Comparison of ENCODE assay signal across 23 mouse cellular contexts in genomic region chr11:90220022-90220645, GRCm38 (mm10). TPM values are rescaled to one million over a fixed set of nuclear protein-coding genes. Genes with fewer than 3 reads are reported as not detected.
DNase-seq lines count a peak whose midpoint lies in the region; ATAC-seq and TF ChIP-seq lines count a peak whose summit lies in the region.
"Had no signal": no experiment of that assay in that cellular context is flagged by ENCODE, and none has a peak within 500 bp of the region (broad histone marks: within the 10 kb centered on the region; RNA-seq: fewer than 3 reads in every experiment).

No protein-coding gene starts in this region.

- H3K79me2 ChIP-seq in myocyte (ENCODE audit: control insufficient read depth, insufficient read depth): no peaks in the 10 kb centered on the region

- H3K27me3 ChIP-seq in embryonic facial prominence, embryonic 11.5 days (ENCODE audit: control insufficient read depth, insufficient read depth, low read length): no peaks in the 10 kb centered on the region
- no peaks in the 10 kb centered on the region for H3K27me3 ChIP-seq in embryonic facial prominence, embryonic 10.5 days (replicated peaks; ENCODE audit: low read depth, poor library complexity, severe bottlenecking)
- no peaks in the 10 kb centered on the region for H3K27me3 ChIP-seq in limb, embryonic 13.5 days
- H3K27me3 ChIP-seq in limb, embryonic 10.5 days (ENCODE audit: low read depth, poor library complexity, severe bottlenecking): no peaks in the 10 kb centered on the region
- no peaks in the 10 kb centered on the region for H3K27me3 ChIP-seq in embryonic facial prominence, embryonic 12.5 days
- H3K27me3 ChIP-seq in myocyte (ENCODE audit: control insufficient read depth, insufficient read depth, insufficient read length): no peaks in the 10 kb centered on the region
- H3K27me3 ChIP-seq: CH12.LX; forebrain, embryonic 15.5 days; hindbrain, embryonic 12.5 days; midbrain, embryonic 15.5 days; Patski had no signal

- H3K4me1 ChIP-seq in embryonic facial prominence, embryonic 11.5 days (ENCODE audit: control insufficient read depth, insufficient read depth, low read length): no peaks in the 10 kb centered on the region
- H3K4me1 ChIP-seq in embryonic facial prominence, embryonic 10.5 days: peaks cover 26% of the 10 kb centered on the region
- H3K4me1 ChIP-seq in limb, embryonic 13.5 days: peaks cover 12% of the 10 kb centered on the region
- peaks cover 8% of the 10 kb centered on the region for H3K4me1 ChIP-seq in limb, embryonic 10.5 days
- peaks cover 13% of the 10 kb centered on the region; the same call in 1 of the 2 replicates for H3K4me1 ChIP-seq in embryonic facial prominence, embryonic 12.5 days
- H3K4me1 ChIP-seq: forebrain, embryonic 15.5 days; hindbrain, embryonic 12.5 days; midbrain, embryonic 15.5 days had no signal

- ATAC-seq in embryonic facial prominence, embryonic 11.5 days (replicated peaks; ENCODE audit: insufficient number of reproducible peaks, low FRiP score, low TSS enrichment, low read depth): no peak
- ATAC-seq in limb, embryonic 13.5 days (ENCODE audit: low FRiP score, low read depth): no peak
- no peak for ATAC-seq in embryonic facial prominence, embryonic 12.5 days (ENCODE audit: insufficient number of reproducible peaks, insufficient read depth, low FRiP score, low TSS enrichment)
- ATAC-seq: activated CD4-positive, CD25-positive, alpha-beta regulatory T cell, adult 4 months; forebrain, embryonic 15.5 days; liver, postnatal 0 days; midbrain, embryonic 15.5 days; Patski had no signal

- intact Hi-C loops in left cerebral cortex, postnatal 4 days (cut with DNase I): no loop called here

- DNase-seq in embryonic facial prominence, embryonic 11.5 days (ENCODE audit: low spot score): peak; percentile 26
- DNase-seq in embryonic facial prominence, embryonic 10.5 days (ENCODE audit: low spot score): no peak
- no peak for DNase-seq in limb, embryonic 10.5 days (ENCODE audit: low spot score)
- no peak for DNase-seq in T-cell, adult 2 months (ENCODE audit: low spot score)
- no peak for DNase-seq in left cerebral cortex, postnatal 4 days
- DNase-seq: adrenal gland, postnatal 10 days; cerebellum, adult 18-20 months; cerebellum, postnatal 25 days; gastrocnemius, postnatal 14 days; liver, postnatal 0 days; lung, postnatal 10 days; right cerebral cortex, postnatal 4 days; thymus, postnatal 14 days had no signal

- no peaks in the 10 kb centered on the region for H3K9me3 ChIP-seq in embryonic facial prominence, embryonic 11.5 days (replicated peaks; ENCODE audit: control insufficient read depth, low read length)
- H3K9me3 ChIP-seq in embryonic facial prominence, embryonic 10.5 days: no peaks in the 10 kb centered on the region
- no peaks in the 10 kb centered on the region for H3K9me3 ChIP-seq in limb, embryonic 13.5 days
- no peaks in the 10 kb centered on the region for H3K9me3 ChIP-seq in limb, embryonic 10.5 days (replicated peaks)
- H3K9me3 ChIP-seq in embryonic facial prominence, embryonic 12.5 days: no peaks in the 10 kb centered on the region
- H3K9me3 ChIP-seq: forebrain, embryonic 15.5 days; hindbrain, embryonic 12.5 days; midbrain, embryonic 15.5 days had no signal

- no peak for TF ChIP-seq POLR2A in myocyte (IDR thresholded peaks at IDR 0.05; ENCODE audit: insufficient read length, low read depth)

- no peak overlapping the region for H3K27ac ChIP-seq in embryonic facial prominence, embryonic 11.5 days (replicated peaks; ENCODE audit: low read depth, low read length)
- no peak overlapping the region for H3K27ac ChIP-seq in embryonic facial prominence, embryonic 10.5 days (replicated peaks)
- 0 out of 2 replicates have a peak overlapping the region, but pooled peaks have one; percentile 3 for H3K27ac ChIP-seq in limb, embryonic 13.5 days
- H3K27ac ChIP-seq in limb, embryonic 10.5 days: no peak overlapping the region
- H3K27ac ChIP-seq in embryonic facial prominence, embryonic 12.5 days: peak overlapping the region; percentile 8; the same call in 1 of the 2 replicates
- H3K27ac ChIP-seq: forebrain, embryonic 15.5 days; hindbrain, embryonic 12.5 days; midbrain, embryonic 15.5 days had no signal

- no peak overlapping the region for H3K4me2 ChIP-seq in embryonic facial prominence, embryonic 11.5 days (ENCODE audit: low read depth, low read length)
- H3K4me2 ChIP-seq in limb, embryonic 13.5 days (replicated peaks): no peak overlapping the region
- no peak overlapping the region for H3K4me2 ChIP-seq in embryonic facial prominence, embryonic 12.5 days (replicated peaks)
- peak overlapping the region; percentile 57 for H3K4me2 ChIP-seq in myocyte (ENCODE audit: low read depth)
- H3K4me2 ChIP-seq: forebrain, embryonic 15.5 days; hindbrain, embryonic 12.5 days; midbrain, embryonic 15.5 days had no signal

- H3K36me3 ChIP-seq in embryonic facial prominence, embryonic 11.5 days (replicated peaks; ENCODE audit: control insufficient read depth, insufficient read depth, low read depth, low read length): no peaks in the 10 kb centered on the region
- H3K36me3 ChIP-seq in embryonic facial prominence, embryonic 10.5 days (replicated peaks): no peaks in the 10 kb centered on the region
- H3K36me3 ChIP-seq in limb, embryonic 13.5 days: no peaks in the 10 kb centered on the region
- H3K36me3 ChIP-seq in limb, embryonic 10.5 days: no peaks in the 10 kb centered on the region
- no peaks in the 10 kb centered on the region for H3K36me3 ChIP-seq in embryonic facial prominence, embryonic 12.5 days
- no peaks in the 10 kb centered on the region for H3K36me3 ChIP-seq in myocyte (ENCODE audit: control insufficient read depth, insufficient read depth)
- H3K36me3 ChIP-seq: forebrain, embryonic 15.5 days; hindbrain, embryonic 12.5 days; midbrain, embryonic 15.5 days had no signal

- no peak overlapping the region for H3K9ac ChIP-seq in embryonic facial prominence, embryonic 11.5 days (replicated peaks; ENCODE audit: low read length)
- no peak overlapping the region for H3K9ac ChIP-seq in limb, embryonic 13.5 days
- H3K9ac ChIP-seq in embryonic facial prominence, embryonic 12.5 days: no peak overlapping the region
- H3K9ac ChIP-seq: forebrain, embryonic 15.5 days; hindbrain, embryonic 12.5 days; liver, postnatal 0 days; midbrain, embryonic 15.5 days had no signal

- H3ac ChIP-seq in myocyte (ENCODE audit: control insufficient read depth, insufficient read length): no peak overlapping the region

- H3K4me3 ChIP-seq in embryonic facial prominence, embryonic 11.5 days (ENCODE audit: low read depth, low read length): no peak overlapping the region
- no peak overlapping the region for H3K4me3 ChIP-seq in embryonic facial prominence, embryonic 10.5 days
- H3K4me3 ChIP-seq in limb, embryonic 13.5 days: no peak overlapping the region
- no peak overlapping the region for H3K4me3 ChIP-seq in limb, embryonic 10.5 days
- H3K4me3 ChIP-seq in embryonic facial prominence, embryonic 12.5 days: no peak overlapping the region
- no peak overlapping the region for H3K4me3 ChIP-seq in myocyte
- H3K4me3 ChIP-seq: erythroblast, embryonic 14.5 days; forebrain, embryonic 15.5 days; hindbrain, embryonic 12.5 days; midbrain, embryonic 15.5 days had no signal

- 56% methylated on average over 6 of the region's 6 CpGs for WGBS in embryonic facial prominence, embryonic 11.5 days
- 54% methylated on average over 6 of the region's 6 CpGs for WGBS in embryonic facial prominence, embryonic 10.5 days
- 58% methylated on average over 6 of the region's 6 CpGs for WGBS in limb, embryonic 13.5 days
- 71% methylated on average over 6 of the region's 6 CpGs for WGBS in limb, embryonic 10.5 days
- WGBS in embryonic facial prominence, embryonic 12.5 days: 46% methylated on average over 6 of the region's 6 CpGs

TF ChIP-seq in myocyte, 11 proteins besides CTCF, POLR2A, EP300 and RAD21:
- TF ChIP-seq CEBPB (IDR thresholded peaks at IDR 0.05; ENCODE audit: insufficient read depth, poor library complexity, severe bottlenecking) (peak; percentile 73), USF1 (IDR thresholded peaks at IDR 0.05; ENCODE audit: low read depth) (no peak), REST (IDR thresholded peaks at IDR 0.05; ENCODE audit: insufficient read depth, insufficient read length) (no peak)

RNA-seq across cellular contexts. Expression of gene Mmd, which starts 29.1 kb away (rescaled TPM):
- polyA plus RNA-seq in embryonic facial prominence, embryonic 11.5 days (2014; fragmentation: Nextera tagmentation; extraction: Ambion mirVana): 45.2 and 46.3 TPM in 2 replicates
- 44.6 and 45.1 TPM in 2 replicates for polyA plus RNA-seq in embryonic facial prominence, embryonic 10.5 days (2016; fragmentation: Nextera tagmentation; extraction: Ambion mirVana)
- polyA plus RNA-seq in limb, embryonic 13.5 days (2015; fragmentation: Nextera tagmentation; extraction: Ambion mirVana): 36.7 and 37.4 TPM in 2 replicates
- 38.0 and 38.7 TPM in 2 replicates for polyA plus RNA-seq in limb, embryonic 10.5 days (2016; fragmentation: Nextera tagmentation; extraction: Ambion mirVana)
- polyA plus RNA-seq in embryonic facial prominence, embryonic 12.5 days (2016; fragmentation: Nextera tagmentation; extraction: Ambion mirVana): 44.5 TPM in 2 replicates
- 36.0 TPM for polyA plus RNA-seq in myocyte (2012; fragmentation: generic; extraction: Trizol)
- total RNA-seq in left cerebral cortex, postnatal 4 days (2021): 100 to 1,000 TPM; 189 to 209 TPM

RNA-seq across cellular contexts. Expression of gene Gm45716, which starts 32.7 kb away (rescaled TPM):
- polyA plus RNA-seq in embryonic facial prominence, embryonic 11.5 days (2014; fragmentation: Nextera tagmentation; extraction: Ambion mirVana): 16.9 and 17.1 TPM in 2 replicates
- polyA plus RNA-seq in embryonic facial prominence, embryonic 10.5 days (2016; fragmentation: Nextera tagmentation; extraction: Ambion mirVana): 14.4 and 14.6 TPM in 2 replicates
- polyA plus RNA-seq in limb, embryonic 13.5 days (2015; fragmentation: Nextera tagmentation; extraction: Ambion mirVana): 8.3 and 12.1 TPM in 2 replicates
- polyA plus RNA-seq in limb, embryonic 10.5 days (2016; fragmentation: Nextera tagmentation; extraction: Ambion mirVana): 12.7 and 13.9 TPM in 2 replicates
- polyA plus RNA-seq in embryonic facial prominence, embryonic 12.5 days (2016; fragmentation: Nextera tagmentation; extraction: Ambion mirVana): 13.6 and 13.7 TPM in 2 replicates
- 3.0 TPM for polyA plus RNA-seq in myocyte (2012; fragmentation: generic; extraction: Trizol)
- total RNA-seq in left cerebral cortex, postnatal 4 days (2021): 1 to 10 TPM; 7.4 to 8.3 TPM

Comparison
In these comparisons a context has a peak if more than half of its experiments do, and no peak if none do; other contexts are left out.
1. H3K27ac ChIP-seq: peak in limb, embryonic 13.5 days (single experiment) and embryonic facial prominence, embryonic 12.5 days (single experiment); none in embryonic facial prominence, embryonic 11.5 days (single experiment), embryonic facial prominence, embryonic 10.5 days (single experiment) and limb, embryonic 10.5 days (single experiment).